Mouse (Mus musculus) kidney, postnatal 0 days (tissue): Measurements from ENCODE around the gene Slc7a6. TPM values are rescaled to one million over a fixed set of nuclear protein-coding genes. Genes with fewer than 3 reads are reported as not detected.

Experiments used
- ATAC-seq: fragments of 200-750 bp; cut with Nextera tagmentation; replicated peaks from 2 replicates; pipeline ENCODE4 v1.8.0; 2017; ENCODE audit warnings: low read depth, moderate number of reproducible peaks, moderate TSS enrichment, moderate library complexity; ENCODE audit not compliant: low FRiP score
- DNase-seq: peaks from one replicate; pipeline ENCODE4 v3.0.0-alpha.2; 2016; ENCODE audit warnings: low spot score
- H3K27ac ChIP-seq: fragments of 300-500 bp; sonication (generic); 2 replicates; pipeline ENCODE4 v1.5.1; 2014; ENCODE audit warnings: mild to moderate bottlenecking
- H3K27me3 ChIP-seq: fragments of 300-500 bp; sonication (generic); 2 replicates; pipeline ENCODE4 v1.6.1; 2014; ENCODE audit warnings: low read length, mixed read lengths; ENCODE audit not compliant: insufficient read depth
- H3K36me3 ChIP-seq: fragments of 300-500 bp; sonication (generic); 2 replicates; pipeline ENCODE4 v1.6.1; 2014; ENCODE audit warnings: low read length, mixed read lengths; ENCODE audit not compliant: insufficient read depth
- H3K4me1 ChIP-seq: fragments of 300-500 bp; sonication (generic); replicated peaks from 2 replicates; pipeline ENCODE4 v1.6.1; 2014; ENCODE audit warnings: antibody characterized with exemption, low read length, mixed read lengths; ENCODE audit not compliant: insufficient read depth
- H3K4me2 ChIP-seq: fragments of 300-500 bp; sonication (generic); 2 replicates; pipeline ENCODE4 v1.6.1; 2014; ENCODE audit warnings: mild to moderate bottlenecking, low read length, moderate library complexity, mixed read lengths
- H3K4me3 ChIP-seq: fragments of 300-500 bp; sonication (generic); replicated peaks from 2 replicates; pipeline ENCODE4 v1.5.1; 2014; ENCODE audit warnings: low read depth, low read length
- H3K9ac ChIP-seq: fragments of 300-500 bp; sonication (generic); 2 replicates; pipeline ENCODE4 v1.6.1; 2014; ENCODE audit warnings: low read depth, low read length
- H3K9me3 ChIP-seq: fragments of 300-500 bp; sonication (generic); replicated peaks from 2 replicates; pipeline ENCODE4 v1.6.1; 2016; ENCODE audit warnings: low read length, inconsistent platforms, mixed read lengths
- CTCF ChIP-seq: IDR thresholded peaks from 2 replicates; pipeline ENCODE4 v1.5.1; 2016; ENCODE audit warnings: antibody characterized with exemption, low read depth, mild to moderate bottlenecking, moderate library complexity
- WGBS: fragments of 180-500 bp; shearing (Covaris S2); extraction: QIAGEN DNeasy Blood & Tissue Kit; methylation state at CpG from one replicate; pipeline ENCODE4 v1.1.7; 2014; 5-methylcytosine and 5-hydroxymethylcytosine counted together
- polyA plus RNA-seq: library from polyadenylated mRNA; unstranded; fragments of >200 nt; fragmentation: Nextera tagmentation; extraction: Ambion mirVana; gene quantifications from 2 replicates; pipeline ENCODE4 v1.2.1, GENCODE M21; 2015

The Slc7a6 gene
- polyA plus RNA-seq, 1 experiment from 2014 or later, result 61.6 TPM

DNA sequence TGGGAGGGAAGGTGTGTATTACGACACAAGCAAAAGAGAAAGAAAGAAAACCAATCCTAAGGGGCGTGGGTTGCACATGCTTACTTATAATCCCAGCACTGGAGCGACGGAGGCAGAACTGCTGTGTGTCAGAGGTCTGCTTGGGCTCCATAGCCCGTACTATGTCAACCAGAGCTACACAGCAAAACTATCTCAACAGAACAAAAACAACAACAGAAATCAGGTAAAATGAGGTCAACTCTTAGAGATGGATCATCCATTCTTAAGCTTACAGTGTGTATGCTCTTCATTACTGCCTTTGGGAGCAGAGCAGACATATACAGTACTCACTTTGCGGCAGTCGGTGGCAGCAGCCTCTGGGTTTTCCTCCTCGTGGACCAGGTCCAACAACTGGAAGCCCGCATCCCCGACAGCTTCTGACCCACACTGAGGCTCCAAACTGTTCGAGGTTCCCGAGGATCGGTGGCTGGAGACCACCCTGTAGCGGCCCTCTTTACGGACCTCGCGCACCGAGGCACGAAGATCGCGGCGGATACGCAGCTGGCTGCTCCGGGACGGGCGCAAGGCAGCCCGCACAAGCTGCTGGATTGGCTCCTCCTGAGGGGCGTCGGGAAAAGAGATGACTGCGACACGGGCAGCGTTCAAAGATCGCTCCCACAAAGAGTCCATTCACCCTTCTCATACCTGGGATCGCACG is 41.5 kb downstream of the Slc7a6 start:
- TF ChIP-seq CTCF, result no peak
- WGBS, result under 1% methylated on average over 35 of the region's 35 CpGs

DNA sequence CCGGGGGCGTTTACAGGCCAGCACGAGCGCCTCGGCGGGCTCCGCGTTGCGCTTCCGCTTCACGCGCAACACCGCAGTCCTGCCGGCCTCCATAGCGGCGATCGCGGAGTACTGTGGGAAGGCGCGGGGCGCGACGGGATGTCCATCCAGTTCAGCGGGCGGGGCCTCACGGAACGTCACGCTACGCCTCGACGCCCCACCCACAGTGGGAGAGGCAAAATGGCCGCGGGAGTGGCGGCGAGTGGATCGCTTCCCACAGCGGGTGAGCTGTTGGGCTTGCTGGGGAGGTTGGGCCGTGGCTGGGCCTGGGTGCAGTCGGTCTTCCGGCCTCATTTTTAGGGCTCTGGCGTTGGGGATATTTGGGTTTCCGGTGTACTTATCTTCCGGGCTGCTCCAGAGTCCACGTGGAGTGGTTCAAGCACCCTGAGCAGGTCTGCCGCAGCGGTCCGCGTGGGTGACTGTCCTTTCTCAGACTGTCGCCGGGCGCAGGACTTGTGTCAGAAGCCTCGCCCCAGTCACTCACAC is 42.2 kb downstream of the Slc7a6 start, which contains the start of the genes Slc7a6os and Prmt7:
Gene Slc7a6os (minus strand): TSS at position 115 of the 525 bp plus-strand sequence.
Gene Prmt7 (plus strand): TSS at position 116 of the 525 bp plus-strand sequence.
- H3K4me1 ChIP-seq, result peaks cover 11% of the 10 kb centered on the region; the same call in 1 of the 2 replicates
- under 1% methylated on average over 51 of the region's 52 CpGs for WGBS
- peak within 1 kb of the TSS; percentile 84 for H3K4me3 ChIP-seq
- peak within 1 kb of the TSS; percentile 74 for H3K4me2 ChIP-seq
- no peaks in the 10 kb centered on the region for H3K9me3 ChIP-seq
- TF ChIP-seq CTCF, result no peak
- peak within 1 kb of the TSS; percentile 96 for H3K27ac ChIP-seq
- peak; percentile 96 for ATAC-seq
- H3K36me3 ChIP-seq, result peaks cover 18% of the 10 kb centered on the region
- H3K27me3 ChIP-seq, result no peaks in the 10 kb centered on the region
- peak within 1 kb of the TSS; percentile 90 for H3K9ac ChIP-seq
- peak; percentile 98 for DNase-seq

More for the DNA sequence above, 41.5 kb downstream of the Slc7a6 start:
- Histone ChIP-seq H3K4me1 (peaks cover 11% of the 10 kb centered on the region; the same call in 1 of the 2 replicates), H3K9me3 (no peaks in the 10 kb centered on the region), H3K9ac (peak overlapping the region; percentile 90), H3K4me2 (peak overlapping the region; percentile 74), H3K36me3 (peaks cover 16% of the 10 kb centered on the region; the same call in 1 of the 2 replicates), H3K27me3 (no peaks in the 10 kb centered on the region), H3K4me3 (peak overlapping the region; percentile 84), H3K27ac (peak overlapping the region; percentile 96)
- DNase-seq (peak; percentile 64), ATAC-seq (peak; percentile 73)

DNA sequence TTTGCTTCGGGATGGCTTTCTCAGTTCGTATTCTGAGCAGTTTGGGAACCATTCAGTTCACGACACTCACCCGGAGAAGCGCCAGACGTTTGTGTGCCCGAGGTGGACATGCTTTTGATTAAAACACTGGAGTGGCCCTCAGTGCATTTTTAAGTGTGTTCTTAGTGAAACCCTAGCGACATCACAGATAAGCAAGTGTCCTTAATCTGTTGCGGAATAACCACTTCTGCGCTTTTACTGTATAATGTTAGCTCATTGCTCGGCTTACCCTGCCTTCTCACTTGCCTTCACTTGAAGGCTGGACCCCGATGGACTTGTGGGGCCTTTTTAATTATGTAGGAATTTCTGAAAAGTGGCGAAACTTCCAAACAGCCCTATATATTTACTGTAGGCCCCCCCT is 42.8 kb downstream of the Slc7a6 start:
- no peak for ATAC-seq
- DNase-seq, result no peak

DNA sequence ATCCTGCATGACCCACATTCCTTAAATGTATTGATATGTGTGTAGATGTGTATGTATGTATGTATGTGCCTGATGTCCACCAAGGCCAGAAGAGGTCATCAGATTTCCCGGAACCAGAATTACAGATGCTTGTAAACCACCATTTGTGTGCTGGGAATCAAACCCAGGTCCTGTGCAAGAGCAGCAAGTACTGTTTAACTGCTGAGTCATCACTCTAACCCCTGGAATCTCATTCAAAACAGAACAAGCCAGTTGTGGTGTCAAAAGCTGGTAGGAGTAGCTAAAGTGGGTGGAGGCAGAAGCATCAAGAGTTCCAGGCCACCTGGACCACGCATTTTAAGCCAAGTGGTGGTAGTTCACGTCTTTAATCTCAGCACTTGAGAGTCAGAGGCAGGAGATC is 45.3 kb downstream of the Slc7a6 start:
- peaks cover 31% of the 10 kb centered on the region for H3K36me3 ChIP-seq
- WGBS, result 90% methylated on average over 3 of the region's 3 CpGs
- TF ChIP-seq CTCF, result no peak

More for the DNA sequence above, 42.8 kb downstream of the Slc7a6 start:
- Histone ChIP-seq H3K4me3 (peak overlapping the region; percentile 84), H3K27ac (peak overlapping the region; percentile 96), H3K4me1 (peaks cover 11% of the 10 kb centered on the region; the same call in 1 of the 2 replicates), H3K27me3 (no peaks in the 10 kb centered on the region), H3K36me3 (peaks cover 21% of the 10 kb centered on the region), H3K9me3 (no peaks in the 10 kb centered on the region), H3K9ac (peak overlapping the region; percentile 90), H3K4me2 (peak overlapping the region; percentile 74)
- WGBS, result 3% methylated on average over 13 of the region's 13 CpGs
- TF ChIP-seq CTCF, result no peak

DNA sequence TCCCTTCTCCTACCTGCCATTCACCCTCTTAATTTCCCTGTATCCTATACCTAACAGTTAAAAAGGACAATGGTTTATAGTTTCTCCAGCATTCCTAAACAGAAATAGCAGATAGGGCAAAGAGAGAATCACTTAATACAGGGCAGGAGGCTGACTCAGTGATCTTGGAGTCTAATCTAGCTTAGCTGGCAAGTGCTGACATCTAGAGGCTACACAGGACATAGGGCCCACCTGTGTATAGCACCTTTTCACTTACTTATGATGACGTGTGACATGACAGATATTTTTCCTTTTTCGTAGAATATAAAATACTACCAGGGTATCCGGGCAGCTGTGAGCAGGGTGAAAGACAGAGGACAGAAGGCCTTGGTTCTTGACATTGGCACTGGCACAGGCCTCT is 51.0 kb downstream of the Slc7a6 start:
- no peak for ATAC-seq
- WGBS, result 91% methylated on average over 3 of the region's 3 CpGs
- Histone ChIP-seq H3K9me3 (no peaks in the 10 kb centered on the region), H3K4me1 (no peaks in the 10 kb centered on the region), H3K27me3 (no peaks in the 10 kb centered on the region), H3K36me3 (peaks cover 42% of the 10 kb centered on the region), H3K9ac (no peak overlapping the region), H3K27ac (no peak overlapping the region), H3K4me3 (no peak overlapping the region), H3K4me2 (no peak overlapping the region)
- no peak for DNase-seq
- TF ChIP-seq CTCF, result peak; percentile 30; the same call in 1 of the 2 replicates

More for the DNA sequence above, 45.3 kb downstream of the Slc7a6 start:
- no peak overlapping the region for H3K4me2 ChIP-seq
- no peaks in the 10 kb centered on the region for H3K9me3 ChIP-seq
- no peak overlapping the region for H3K4me3 ChIP-seq
- no peak overlapping the region for H3K27ac ChIP-seq
- DNase-seq, result no peak
- no peak overlapping the region for H3K9ac ChIP-seq
- H3K4me1 ChIP-seq, result peaks cover 11% of the 10 kb centered on the region; the same call in 1 of the 2 replicates
- H3K27me3 ChIP-seq, result no peaks in the 10 kb centered on the region
- ATAC-seq, result no peak

DNA sequence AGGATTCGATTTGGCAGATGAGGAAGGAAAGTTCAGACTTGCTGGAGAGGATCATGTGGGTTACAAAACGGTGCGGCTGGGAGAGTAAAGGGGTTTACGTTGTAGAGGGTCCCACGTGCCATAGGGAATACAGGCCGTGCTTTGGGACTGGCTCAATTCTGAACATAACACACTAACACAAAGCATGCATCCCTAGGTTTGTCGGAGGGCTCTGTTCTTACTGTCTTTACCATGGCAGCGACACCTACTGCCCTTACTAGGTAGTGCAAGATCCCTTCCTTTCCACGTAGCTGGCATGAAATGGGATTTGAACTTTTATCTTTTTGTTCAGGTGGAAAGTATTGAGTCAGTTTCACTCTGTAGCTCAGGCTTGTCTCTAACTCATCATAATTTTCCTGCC is 57.9 kb downstream of the Slc7a6 start:
- peak; percentile 84 for TF ChIP-seq CTCF
- Histone ChIP-seq H3K4me2 (no peak overlapping the region), H3K4me3 (no peak overlapping the region), H3K4me1 (no peaks in the 10 kb centered on the region), H3K27ac (no peak overlapping the region), H3K36me3 (peaks cover 24% of the 10 kb centered on the region), H3K9me3 (no peaks in the 10 kb centered on the region), H3K27me3 (no peaks in the 10 kb centered on the region), H3K9ac (no peak overlapping the region)
- ATAC-seq (no peak), DNase-seq (peak; percentile 69)
- 41% methylated on average over 9 of the region's 9 CpGs for WGBS
